Mouse (Mus musculus): Measurements from ENCODE around the gene 5730522E02Rik.

5730522E02Rik gene

GRCm38 (mm10) chr11:26128385-26128784, 82.2 kb downstream of the 5730522E02Rik start:
- no peak for DNase-seq (ENCODE audit: low read depth)

GRCm38 (mm10) chr11:26125923-26126322, 84.6 kb downstream of the 5730522E02Rik start:
- no peak for DNase-seq (ENCODE audit: low read depth)

GRCm38 (mm10) chr11:26120781-26121557, 89.6 kb downstream of the 5730522E02Rik start:
- DNase-seq (ENCODE audit: low read depth) = no peak

- no peak for DNase-seq (ENCODE audit: low read depth)
Observed at GRCm38 (mm10) chr11:26117651-26118050, 92.9 kb downstream of the 5730522E02Rik start.

GRCm38 (mm10) chr11:26112206-26112605, 98.4 kb downstream of the 5730522E02Rik start:
- no peak for DNase-seq (ENCODE audit: low read depth)

GRCm38 (mm10) chr11:26108647-26109046, 101.9 kb downstream of the 5730522E02Rik start:
- no peak for DNase-seq (ENCODE audit: low read depth)

GRCm38 (mm10) chr11:26104680-26105079, 105.9 kb downstream of the 5730522E02Rik start:
- no peak for DNase-seq (ENCODE audit: low read depth)

GRCm38 (mm10) chr11:26103698-26104097, 106.9 kb downstream of the 5730522E02Rik start:
- DNase-seq (ENCODE audit: low read depth) = no peak

GRCm38 (mm10) chr11:26102878-26103277, 107.7 kb downstream of the 5730522E02Rik start:
- DNase-seq (ENCODE audit: low read depth) = no peak

GRCm38 (mm10) chr11:26100077-26100476, 110.5 kb downstream of the 5730522E02Rik start:
- DNase-seq (ENCODE audit: low read depth) = no peak

- DNase-seq (ENCODE audit: low read depth) = no peak
Observed at GRCm38 (mm10) chr11:26098933-26099332, 111.6 kb downstream of the 5730522E02Rik start.

- DNase-seq (ENCODE audit: low read depth) = no peak
Observed at GRCm38 (mm10) chr11:26096095-26096494, 114.5 kb downstream of the 5730522E02Rik start.

- DNase-seq (ENCODE audit: low read depth) = no peak
Observed at GRCm38 (mm10) chr11:26088993-26089392, 121.6 kb downstream of the 5730522E02Rik start.

GRCm38 (mm10) chr11:26086679-26087078, 123.9 kb downstream of the 5730522E02Rik start:
- DNase-seq (ENCODE audit: low read depth) = no peak

- DNase-seq (ENCODE audit: low read depth) = no peak
Observed at GRCm38 (mm10) chr11:26085380-26086035, 125.1 kb downstream of the 5730522E02Rik start.

- no peak for DNase-seq (ENCODE audit: low read depth)
Observed at GRCm38 (mm10) chr11:26076335-26076734, 134.2 kb downstream of the 5730522E02Rik start.

GRCm38 (mm10) chr11:26075536-26075935, 135.0 kb downstream of the 5730522E02Rik start:
- no peak for DNase-seq (ENCODE audit: low read depth)

GRCm38 (mm10) chr11:26073638-26074294, 136.8 kb downstream of the 5730522E02Rik start:
- DNase-seq (ENCODE audit: low read depth) = peak; percentile 47

- DNase-seq (ENCODE audit: low read depth) = no peak
Observed at GRCm38 (mm10) chr11:26072101-26072500, 138.5 kb downstream of the 5730522E02Rik start.

- DNase-seq (ENCODE audit: low read depth) = no peak
Observed at GRCm38 (mm10) chr11:26063252-26063651, 147.3 kb downstream of the 5730522E02Rik start.

GRCm38 (mm10) chr11:26061471-26062137, 149.0 kb downstream of the 5730522E02Rik start:
- no peak for DNase-seq (ENCODE audit: low read depth)

GRCm38 (mm10) chr11:26013527-26013926, 197.0 kb downstream of the 5730522E02Rik start:
- DNase-seq (ENCODE audit: low read depth) = no peak
